Mouse (Mus musculus): ENCODE measurements at regions not wholly inside any gene's neighbourhood (a gene's known extent, or its start where the extent isn't known, plus 50 kb on each side); places are given as distances from the start of the nearest gene placed in this dataset.

DNA sequence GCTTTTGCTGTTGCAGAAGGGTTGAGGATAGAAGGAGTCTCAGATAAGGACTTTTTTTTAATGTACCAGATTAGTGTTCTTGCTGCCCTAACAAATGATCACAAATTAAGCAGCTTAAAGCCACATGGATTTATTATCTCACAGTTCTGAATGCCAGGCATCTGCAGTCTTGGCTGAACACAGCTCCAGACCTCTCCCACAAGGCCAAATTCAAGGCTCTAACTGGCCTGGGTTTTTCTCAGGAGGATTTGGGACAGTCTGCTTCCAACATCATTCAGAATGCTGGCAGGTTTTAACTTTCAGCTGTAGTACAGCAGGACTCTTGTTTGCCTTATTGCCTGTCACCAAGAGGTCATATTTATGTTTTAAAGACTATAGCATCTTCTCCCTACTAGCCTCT, 329.7 kb upstream of the Chrm2 start:
- H3K4me1 ChIP-seq (ENCODE audit: insufficient read depth, low read length) = no peaks in the 10 kb centered on the region
- no peaks in the 10 kb centered on the region for H3K9me3 ChIP-seq (ENCODE audit: low read length)
- no peak overlapping the region for H3K4me3 ChIP-seq (ENCODE audit: low read depth, low read length)
- DNase-seq (ENCODE audit: low spot score) = peak; percentile 37
- no peak overlapping the region for H3K27ac ChIP-seq (ENCODE audit: low read depth, low read length)
- no peak for TF ChIP-seq CTCF (IDR thresholded peaks at IDR 0.05)
- no peaks in the 10 kb centered on the region for H3K36me3 ChIP-seq (ENCODE audit: insufficient read depth, low read length)
- no peak overlapping the region for H3K4me2 ChIP-seq (ENCODE audit: low read depth, low read length, poor library complexity, severe bottlenecking)
- H3K9ac ChIP-seq (replicated peaks; ENCODE audit: low read length, poor library complexity, severe bottlenecking) = no peak overlapping the region
- H3K27me3 ChIP-seq (ENCODE audit: insufficient read depth, low read length) = no peaks in the 10 kb centered on the region
- no peak for ATAC-seq (ENCODE audit: low FRiP score)

DNA sequence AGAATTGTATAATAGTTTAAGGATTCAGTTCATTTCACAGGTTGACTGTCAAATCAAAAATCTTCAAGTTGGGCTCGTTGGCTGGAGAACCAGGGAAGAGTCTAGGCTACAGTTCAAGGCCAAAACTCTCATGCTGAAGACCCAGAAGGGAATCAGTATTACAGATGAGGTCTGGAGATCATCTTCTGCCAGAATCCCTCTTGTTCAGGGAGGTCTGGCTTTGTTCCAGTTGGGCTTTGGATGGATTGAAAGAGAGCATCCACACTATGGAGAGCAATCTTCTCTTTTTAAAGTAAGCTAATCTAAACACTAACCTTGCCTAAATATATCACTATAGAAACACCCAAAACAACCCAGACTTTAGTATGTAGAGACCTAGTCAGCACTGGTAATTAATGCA, 327.5 kb upstream of the Chrm2 start:
- no peaks in the 10 kb centered on the region for H3K27me3 ChIP-seq (ENCODE audit: insufficient read depth, low read length)
- no peak for ATAC-seq (ENCODE audit: low FRiP score)
- 70% methylated on average over 1 of the region's 1 CpGs for WGBS

DNA sequence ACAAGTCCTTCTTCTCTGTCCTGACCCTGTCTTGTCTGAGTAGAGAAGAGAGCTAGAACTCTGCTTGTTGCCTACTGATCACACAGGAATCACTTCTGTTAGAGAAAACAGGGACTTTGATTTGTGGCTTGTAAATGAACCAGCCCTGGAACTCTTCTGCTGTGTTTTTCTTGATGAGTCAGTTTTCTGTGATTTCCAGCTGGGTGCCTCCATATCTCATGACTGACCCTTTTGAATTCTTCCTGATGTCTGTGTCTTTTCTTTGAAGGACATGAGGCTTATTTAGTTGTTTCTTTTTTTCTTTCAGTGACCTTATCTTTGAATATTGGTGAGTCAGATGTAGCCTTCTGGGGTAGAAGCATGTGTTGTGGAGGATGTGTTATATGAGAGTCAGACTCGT, 323.0 kb upstream of the Chrm2 start:
- Histone ChIP-seq H3K27me3 (ENCODE audit: insufficient read depth, low read length) (no peaks in the 10 kb centered on the region), H3K9me3 (ENCODE audit: low read length) (no peaks in the 10 kb centered on the region), H3K36me3 (ENCODE audit: insufficient read depth, low read length) (no peaks in the 10 kb centered on the region), H3K4me2 (ENCODE audit: low read depth, low read length, poor library complexity, severe bottlenecking) (no peak overlapping the region), H3K4me1 (ENCODE audit: insufficient read depth, low read length) (no peaks in the 10 kb centered on the region), H3K4me3 (ENCODE audit: low read depth, low read length) (no peak overlapping the region), H3K27ac (ENCODE audit: low read depth, low read length) (no peak overlapping the region), H3K9ac (replicated peaks; ENCODE audit: low read length, poor library complexity, severe bottlenecking) (no peak overlapping the region)
- WGBS = 80% methylated on average over 1 of the region's 1 CpGs
- no peak for DNase-seq (ENCODE audit: low spot score)
- no peak for TF ChIP-seq CTCF (IDR thresholded peaks at IDR 0.05)
- no peak for ATAC-seq (ENCODE audit: low FRiP score)

More for the DNA sequence above, 327.5 kb upstream of the Chrm2 start:
- H3K36me3 ChIP-seq (ENCODE audit: insufficient read depth, low read length) = no peaks in the 10 kb centered on the region
- no peak overlapping the region for H3K4me3 ChIP-seq (ENCODE audit: low read depth, low read length)
- no peak overlapping the region for H3K4me2 ChIP-seq (ENCODE audit: low read depth, low read length, poor library complexity, severe bottlenecking)
- TF ChIP-seq CTCF (IDR thresholded peaks at IDR 0.05) = no peak
- no peak overlapping the region for H3K27ac ChIP-seq (ENCODE audit: low read depth, low read length)
- DNase-seq (ENCODE audit: low spot score) = no peak
- H3K9ac ChIP-seq (replicated peaks; ENCODE audit: low read length, poor library complexity, severe bottlenecking) = no peak overlapping the region
- H3K4me1 ChIP-seq (ENCODE audit: insufficient read depth, low read length) = no peaks in the 10 kb centered on the region
- H3K9me3 ChIP-seq (ENCODE audit: low read length) = no peaks in the 10 kb centered on the region

DNA sequence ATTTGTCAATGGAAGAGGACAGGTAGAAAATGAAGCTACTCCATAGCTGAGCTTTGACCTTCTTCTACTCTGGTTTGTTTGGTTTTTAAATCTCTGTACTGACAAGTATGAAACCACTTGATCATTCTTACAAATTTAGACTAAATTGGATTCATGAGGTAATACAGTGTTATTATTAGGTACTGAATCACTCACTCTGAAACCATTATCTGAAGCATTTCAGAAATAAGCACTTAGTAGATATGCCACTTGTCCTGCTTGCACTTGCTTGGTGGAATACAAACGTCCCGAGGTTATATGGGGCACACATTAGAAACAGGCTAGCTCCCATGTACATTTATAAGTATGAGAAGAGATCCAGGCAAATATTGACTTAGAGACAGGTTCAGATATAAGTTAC, 319.2 kb upstream of the Chrm2 start:
- Histone ChIP-seq H3K27ac (ENCODE audit: low read depth, low read length) (no peak overlapping the region), H3K4me1 (ENCODE audit: insufficient read depth, low read length) (no peaks in the 10 kb centered on the region), H3K9ac (replicated peaks; ENCODE audit: low read length, poor library complexity, severe bottlenecking) (no peak overlapping the region), H3K4me3 (ENCODE audit: low read depth, low read length) (no peak overlapping the region), H3K27me3 (ENCODE audit: insufficient read depth, low read length) (no peaks in the 10 kb centered on the region), H3K36me3 (ENCODE audit: insufficient read depth, low read length) (no peaks in the 10 kb centered on the region), H3K9me3 (ENCODE audit: low read length) (no peaks in the 10 kb centered on the region), H3K4me2 (ENCODE audit: low read depth, low read length, poor library complexity, severe bottlenecking) (no peak overlapping the region)
- no peak for TF ChIP-seq CTCF (IDR thresholded peaks at IDR 0.05)
- no peak for DNase-seq (ENCODE audit: low spot score)
- no peak for ATAC-seq (ENCODE audit: low FRiP score)
- 91% methylated on average over 2 of the region's 2 CpGs for WGBS

DNA sequence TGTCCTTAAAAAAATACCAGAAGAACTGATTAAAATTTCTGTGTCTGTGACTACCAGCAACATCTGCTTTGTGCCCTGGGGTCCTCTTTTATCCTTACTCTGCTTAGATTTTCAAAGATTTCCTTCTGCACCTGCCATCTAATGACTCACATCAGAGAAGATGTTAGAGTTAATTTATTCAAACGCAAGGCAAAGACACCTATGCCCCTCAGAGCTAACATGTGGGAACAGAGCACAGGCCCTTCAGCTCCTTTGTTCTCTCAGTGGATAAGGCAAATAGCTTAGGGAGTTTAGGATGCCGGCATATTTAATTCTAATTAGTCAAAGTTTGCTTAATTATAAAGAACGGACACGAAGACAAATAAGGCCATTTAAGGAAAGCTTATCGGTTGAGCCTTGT, 308.3 kb upstream of the Chrm2 start:
- H3K9ac ChIP-seq (replicated peaks; ENCODE audit: low read length, poor library complexity, severe bottlenecking) = no peak overlapping the region
- H3K27ac ChIP-seq (ENCODE audit: low read depth, low read length) = no peak overlapping the region
- no peak overlapping the region for H3K4me3 ChIP-seq (ENCODE audit: low read depth, low read length)
- no peak for TF ChIP-seq CTCF (IDR thresholded peaks at IDR 0.05)
- ATAC-seq (ENCODE audit: low FRiP score) (no peak), DNase-seq (ENCODE audit: low spot score) (peak; percentile 3)
- WGBS = 48% methylated on average over 5 of the region's 5 CpGs
- no peaks in the 10 kb centered on the region for H3K36me3 ChIP-seq (ENCODE audit: insufficient read depth, low read length)
- no peaks in the 10 kb centered on the region for H3K4me1 ChIP-seq (ENCODE audit: insufficient read depth, low read length)
- H3K27me3 ChIP-seq (ENCODE audit: insufficient read depth, low read length) = no peaks in the 10 kb centered on the region
- no peaks in the 10 kb centered on the region for H3K9me3 ChIP-seq (ENCODE audit: low read length)
- no peak overlapping the region for H3K4me2 ChIP-seq (ENCODE audit: low read depth, low read length, poor library complexity, severe bottlenecking)

DNA sequence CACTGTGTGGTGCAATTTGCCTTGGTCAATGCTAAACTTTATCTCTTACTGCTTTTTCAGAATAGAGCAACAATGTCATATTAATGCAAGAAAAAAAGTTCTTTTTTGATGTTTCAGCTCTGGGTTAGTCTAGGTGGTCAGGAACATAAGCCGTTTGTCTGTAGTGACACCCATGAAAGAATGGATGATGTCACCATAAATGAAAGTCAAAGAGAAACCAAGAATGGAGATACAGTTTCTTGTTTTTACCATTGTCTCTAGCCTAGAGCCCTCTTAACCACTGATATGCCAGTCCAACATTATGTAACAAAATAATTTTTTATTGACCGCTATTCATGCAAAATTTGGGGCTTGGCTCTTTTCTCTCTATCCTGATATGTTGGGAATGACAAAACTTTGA, 294.3 kb upstream of the Chrm2 start:
- Histone ChIP-seq H3K36me3 (ENCODE audit: insufficient read depth, low read length) (no peaks in the 10 kb centered on the region), H3K27me3 (ENCODE audit: insufficient read depth, low read length) (no peaks in the 10 kb centered on the region), H3K27ac (ENCODE audit: low read depth, low read length) (no peak overlapping the region), H3K9me3 (ENCODE audit: low read length) (no peaks in the 10 kb centered on the region), H3K9ac (replicated peaks; ENCODE audit: low read length, poor library complexity, severe bottlenecking) (no peak overlapping the region), H3K4me2 (ENCODE audit: low read depth, low read length, poor library complexity, severe bottlenecking) (no peak overlapping the region), H3K4me1 (ENCODE audit: insufficient read depth, low read length) (no peaks in the 10 kb centered on the region), H3K4me3 (ENCODE audit: low read depth, low read length) (no peak overlapping the region)
- ATAC-seq (ENCODE audit: low FRiP score) (no peak), DNase-seq (ENCODE audit: low spot score) (no peak)
- 95% methylated on average over 2 of the region's 2 CpGs for WGBS
- no peak for TF ChIP-seq CTCF (IDR thresholded peaks at IDR 0.05)

DNA sequence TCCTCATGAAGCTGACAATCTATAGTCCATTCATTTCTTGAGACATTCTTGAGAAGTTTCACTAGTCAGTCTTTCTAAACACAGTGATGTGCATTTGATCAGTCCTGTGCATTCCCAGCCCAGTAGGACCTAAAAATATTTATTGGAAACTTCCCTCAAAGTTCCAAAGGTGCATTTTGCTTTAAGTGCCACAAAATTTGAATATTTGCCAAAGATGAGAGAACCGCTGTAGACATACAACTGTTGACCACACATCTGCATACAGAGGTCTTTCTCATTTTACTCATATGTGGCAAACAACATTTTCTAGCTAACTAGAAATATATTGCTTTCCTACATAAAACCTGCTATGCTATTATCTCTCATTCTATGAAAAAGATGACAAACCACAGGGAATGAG, 293.8 kb upstream of the Chrm2 start:
- H3K9me3 ChIP-seq (ENCODE audit: low read length) = no peaks in the 10 kb centered on the region
- no peak overlapping the region for H3K27ac ChIP-seq (ENCODE audit: low read depth, low read length)
- TF ChIP-seq CTCF (IDR thresholded peaks at IDR 0.05) = no peak
- no peaks in the 10 kb centered on the region for H3K4me1 ChIP-seq (ENCODE audit: insufficient read depth, low read length)
- WGBS = 94% methylated on average over 1 of the region's 1 CpGs
- no peak overlapping the region for H3K4me3 ChIP-seq (ENCODE audit: low read depth, low read length)
- H3K36me3 ChIP-seq (ENCODE audit: insufficient read depth, low read length) = no peaks in the 10 kb centered on the region
- no peak for DNase-seq (ENCODE audit: low spot score)
- H3K27me3 ChIP-seq (ENCODE audit: insufficient read depth, low read length) = no peaks in the 10 kb centered on the region
- no peak overlapping the region for H3K4me2 ChIP-seq (ENCODE audit: low read depth, low read length, poor library complexity, severe bottlenecking)
- no peak overlapping the region for H3K9ac ChIP-seq (replicated peaks; ENCODE audit: low read length, poor library complexity, severe bottlenecking)
- no peak for ATAC-seq (ENCODE audit: low FRiP score)

Measured in midbrain, postnatal 0 days (tissue).